Mouse (Mus musculus): ENCODE results near the gene Axin2. TPM values are rescaled to one million over a fixed set of nuclear protein-coding genes. Genes with fewer than 3 reads are reported as not detected.

The Axin2 gene
- total and polyA plus RNA-seq, 2 experiments from 2014 or later: 7.5 to 38.0 TPM

- Histone ChIP-seq H3K4me2 (ENCODE audit: low read depth, low read length, poor library complexity, severe bottlenecking) (no peak overlapping the region), H3K27me3 (ENCODE audit: insufficient read depth, low read length) (no peaks in the 10 kb centered on the region), H3K9ac (replicated peaks; ENCODE audit: low read length, poor library complexity, severe bottlenecking) (no peak overlapping the region), H3K4me1 (ENCODE audit: insufficient read depth, low read length) (peaks cover 7% of the 10 kb centered on the region; the same call in 1 of the 2 replicates), H3K9me3 (ENCODE audit: low read length) (no peaks in the 10 kb centered on the region), H3K27ac (ENCODE audit: low read depth, low read length) (peak overlapping the region; percentile 44; the same call in 1 of the 2 replicates), H3K4me3 (ENCODE audit: low read depth, low read length) (no peak overlapping the region), H3K36me3 (ENCODE audit: insufficient read depth, low read length) (peaks cover 23% of the 10 kb centered on the region)
- 35% methylated on average over 18 of the region's 18 CpGs for WGBS
- no peak for TF ChIP-seq CTCF (IDR thresholded peaks at IDR 0.05)
- DNase-seq (ENCODE audit: low spot score): peak; percentile 45
- ATAC-seq (ENCODE audit: low FRiP score): no peak
Measured at GRCm38 (mm10) chr11:108936016-108936792, 16.1 kb downstream of the Axin2 start.

GRCm38 (mm10) chr11:108940655-108941412, 20.7 kb downstream of the Axin2 start:
- H3K4me3 ChIP-seq (ENCODE audit: low read depth, low read length): no peak overlapping the region
- no peak for ATAC-seq (ENCODE audit: low FRiP score)
- DNase-seq (ENCODE audit: low spot score): peak; percentile 65

GRCm38 (mm10) chr11:108941836-108942235, 21.7 kb downstream of the Axin2 start:
- H3K4me2 ChIP-seq (ENCODE audit: low read depth, low read length, poor library complexity, severe bottlenecking): no peak overlapping the region
- DNase-seq (ENCODE audit: low spot score): no peak
- ATAC-seq (ENCODE audit: low FRiP score): no peak
- H3K36me3 ChIP-seq (ENCODE audit: insufficient read depth, low read length): peaks cover 59% of the 10 kb centered on the region
- no peak for TF ChIP-seq CTCF (IDR thresholded peaks at IDR 0.05)
- H3K27ac ChIP-seq (ENCODE audit: low read depth, low read length): peak overlapping the region; percentile 69
- peaks cover 7% of the 10 kb centered on the region; the same call in 1 of the 2 replicates for H3K4me1 ChIP-seq (ENCODE audit: insufficient read depth, low read length)
- H3K27me3 ChIP-seq (ENCODE audit: insufficient read depth, low read length): no peaks in the 10 kb centered on the region
- no peak overlapping the region for H3K4me3 ChIP-seq (ENCODE audit: low read depth, low read length)
- H3K9ac ChIP-seq (replicated peaks; ENCODE audit: low read length, poor library complexity, severe bottlenecking): no peak overlapping the region
- H3K9me3 ChIP-seq (ENCODE audit: low read length): no peaks in the 10 kb centered on the region
- 80% methylated on average over 18 of the region's 18 CpGs for WGBS

More at GRCm38 (mm10) chr11:108940655-108941412, 20.7 kb downstream of the Axin2 start:
- TF ChIP-seq CTCF (IDR thresholded peaks at IDR 0.05): no peak
- Histone ChIP-seq H3K9me3 (ENCODE audit: low read length) (no peaks in the 10 kb centered on the region), H3K27ac (ENCODE audit: low read depth, low read length) (peak overlapping the region; percentile 45), H3K4me1 (ENCODE audit: insufficient read depth, low read length) (peaks cover 7% of the 10 kb centered on the region; the same call in 1 of the 2 replicates), H3K27me3 (ENCODE audit: insufficient read depth, low read length) (no peaks in the 10 kb centered on the region), H3K9ac (replicated peaks; ENCODE audit: low read length, poor library complexity, severe bottlenecking) (no peak overlapping the region), H3K4me2 (ENCODE audit: low read depth, low read length, poor library complexity, severe bottlenecking) (no peak overlapping the region; the same call in 1 of the 2 replicates), H3K36me3 (ENCODE audit: insufficient read depth, low read length) (peaks cover 52% of the 10 kb centered on the region)
- 19% methylated on average over 17 of the region's 19 CpGs for WGBS

- no peaks in the 10 kb centered on the region for H3K9me3 ChIP-seq (ENCODE audit: low read length)
- no peak overlapping the region for H3K9ac ChIP-seq (replicated peaks; ENCODE audit: low read length, poor library complexity, severe bottlenecking)
- no peak for ATAC-seq (ENCODE audit: low FRiP score)
- H3K27ac ChIP-seq (ENCODE audit: low read depth, low read length): no peak overlapping the region
- H3K4me1 ChIP-seq (ENCODE audit: insufficient read depth, low read length): peaks cover 7% of the 10 kb centered on the region; the same call in 1 of the 2 replicates
- H3K36me3 ChIP-seq (ENCODE audit: insufficient read depth, low read length): peaks cover 68% of the 10 kb centered on the region
- DNase-seq (ENCODE audit: low spot score): no peak
- no peak overlapping the region for H3K4me2 ChIP-seq (ENCODE audit: low read depth, low read length, poor library complexity, severe bottlenecking)
- no peak for TF ChIP-seq CTCF (IDR thresholded peaks at IDR 0.05)
- no peaks in the 10 kb centered on the region for H3K27me3 ChIP-seq (ENCODE audit: insufficient read depth, low read length)
- H3K4me3 ChIP-seq (ENCODE audit: low read depth, low read length): no peak overlapping the region
- WGBS: 78% methylated on average over 11 of the region's 11 CpGs
Measured at GRCm38 (mm10) chr11:108943741-108944140, 23.6 kb downstream of the Axin2 start.

GRCm38 (mm10) chr11:108945666-108946065, 25.5 kb downstream of the Axin2 start:
- no peak for TF ChIP-seq CTCF (IDR thresholded peaks at IDR 0.05)

More at GRCm38 (mm10) chr11:108945666-108946065, 25.5 kb downstream of the Axin2 start:
- no peak overlapping the region for H3K9ac ChIP-seq (replicated peaks; ENCODE audit: low read length, poor library complexity, severe bottlenecking)
- no peaks in the 10 kb centered on the region for H3K27me3 ChIP-seq (ENCODE audit: insufficient read depth, low read length)
- no peak overlapping the region for H3K4me3 ChIP-seq (ENCODE audit: low read depth, low read length)
- H3K36me3 ChIP-seq (ENCODE audit: insufficient read depth, low read length): peaks cover 65% of the 10 kb centered on the region
- H3K27ac ChIP-seq (ENCODE audit: low read depth, low read length): no peak overlapping the region
- 0 out of 2 replicates have a peak, but pooled peaks cover under 1% of the 10 kb centered on the region for H3K4me1 ChIP-seq (ENCODE audit: insufficient read depth, low read length)
- no peaks in the 10 kb centered on the region for H3K9me3 ChIP-seq (ENCODE audit: low read length)
- ATAC-seq (ENCODE audit: low FRiP score) (no peak), DNase-seq (ENCODE audit: low spot score) (no peak)
- H3K4me2 ChIP-seq (ENCODE audit: low read depth, low read length, poor library complexity, severe bottlenecking): no peak overlapping the region
- WGBS: 83% methylated on average over 9 of the region's 9 CpGs
